Mouse (Mus musculus): ENCODE data around the gene Zmiz1. TPM values are rescaled to one million over a fixed set of nuclear protein-coding genes. Genes with fewer than 3 reads are reported as not detected.
A peak's percentile ranks its signal among the peaks of the same experiment; 100 is the strongest.

Gene Zmiz1
- polyA plus RNA-seq, 1 experiment = 22.5 TPM

DNA sequence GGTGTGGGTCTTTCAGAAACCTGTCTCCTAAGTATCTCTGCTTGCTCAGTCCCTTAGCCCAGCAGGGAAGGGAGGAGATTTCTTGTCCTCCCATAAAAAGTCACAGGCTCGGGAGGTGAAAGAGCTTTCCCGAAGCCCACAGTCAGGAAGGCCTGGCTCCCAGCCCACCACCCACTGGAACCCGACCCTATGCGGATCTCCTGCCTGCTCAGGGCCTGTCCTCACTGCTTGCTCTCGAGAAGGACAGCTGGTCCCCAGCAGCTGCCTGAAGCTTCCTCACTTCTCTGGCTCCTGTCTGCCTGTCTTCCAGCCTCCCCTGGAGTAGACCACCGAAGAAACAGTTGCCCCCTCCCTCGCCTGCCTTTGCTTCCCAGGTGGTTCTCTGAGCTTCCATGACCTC lies 103.9 kb downstream of the Zmiz1 start:
- H3K4me3 ChIP-seq (ENCODE audit: low read depth, low read length) = no peak overlapping the region
- H3K4me1 ChIP-seq (ENCODE audit: control insufficient read depth, insufficient read depth, low read length) = no peaks in the 10 kb centered on the region
- H3K36me3 ChIP-seq (ENCODE audit: control insufficient read depth, insufficient read depth, low read length, poor library complexity, severe bottlenecking) = no peaks in the 10 kb centered on the region
- no peaks in the 10 kb centered on the region for H3K9me3 ChIP-seq (replicated peaks; ENCODE audit: control insufficient read depth, insufficient read depth, low read length, poor library complexity, severe bottlenecking)
- no peaks in the 10 kb centered on the region for H3K27me3 ChIP-seq (ENCODE audit: control insufficient read depth, insufficient read depth, low read length, poor library complexity, severe bottlenecking)
- H3K27ac ChIP-seq (ENCODE audit: insufficient read depth, low read length) = no peak overlapping the region
- H3K9ac ChIP-seq (ENCODE audit: low read depth, poor library complexity, severe bottlenecking) = no peak overlapping the region
- TF ChIP-seq EP300 (IDR thresholded peaks at IDR 0.05; ENCODE audit: insufficient read depth, low read depth, low read length) (no peak), POLR2A (IDR thresholded peaks at IDR 0.05; ENCODE audit: insufficient read depth, low read length) (no peak), CTCF (IDR thresholded peaks at IDR 0.05; ENCODE audit: low read depth, low read length) (no peak)

DNA sequence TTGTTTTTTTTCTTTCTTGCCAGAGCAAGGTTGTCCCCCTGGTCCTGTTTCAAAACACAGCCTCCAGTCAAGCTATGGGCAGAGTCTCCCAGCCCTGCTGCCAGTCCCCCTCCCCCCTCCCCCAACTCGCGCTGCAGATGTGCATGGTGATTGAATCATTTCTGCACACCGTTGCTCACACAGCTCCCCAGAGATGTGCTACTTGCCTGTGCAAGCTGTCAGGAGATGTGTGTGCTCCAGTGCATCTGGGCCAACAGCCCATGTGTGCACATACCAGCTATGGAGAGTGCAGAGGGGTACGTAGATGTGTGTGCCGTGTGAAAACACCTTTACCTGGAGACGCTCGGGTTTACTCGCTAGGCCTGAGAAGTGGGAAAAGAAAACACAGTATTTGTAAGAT lies 105.6 kb downstream of the Zmiz1 start:
- Histone ChIP-seq H3K27me3 (ENCODE audit: control insufficient read depth, insufficient read depth, low read length, poor library complexity, severe bottlenecking) (no peaks in the 10 kb centered on the region), H3K9ac (ENCODE audit: low read depth, poor library complexity, severe bottlenecking) (no peak overlapping the region), H3K36me3 (ENCODE audit: control insufficient read depth, insufficient read depth, low read length, poor library complexity, severe bottlenecking) (no peaks in the 10 kb centered on the region), H3K4me1 (ENCODE audit: control insufficient read depth, insufficient read depth, low read length) (no peaks in the 10 kb centered on the region), H3K27ac (ENCODE audit: insufficient read depth, low read length) (no peak overlapping the region), H3K4me3 (ENCODE audit: low read depth, low read length) (no peak overlapping the region), H3K9me3 (replicated peaks; ENCODE audit: control insufficient read depth, insufficient read depth, low read length, poor library complexity, severe bottlenecking) (no peaks in the 10 kb centered on the region)
- TF ChIP-seq POLR2A (IDR thresholded peaks at IDR 0.05; ENCODE audit: insufficient read depth, low read length) (no peak), CTCF (IDR thresholded peaks at IDR 0.05; ENCODE audit: low read depth, low read length) (no peak), EP300 (IDR thresholded peaks at IDR 0.05; ENCODE audit: insufficient read depth, low read depth, low read length) (no peak)

DNA sequence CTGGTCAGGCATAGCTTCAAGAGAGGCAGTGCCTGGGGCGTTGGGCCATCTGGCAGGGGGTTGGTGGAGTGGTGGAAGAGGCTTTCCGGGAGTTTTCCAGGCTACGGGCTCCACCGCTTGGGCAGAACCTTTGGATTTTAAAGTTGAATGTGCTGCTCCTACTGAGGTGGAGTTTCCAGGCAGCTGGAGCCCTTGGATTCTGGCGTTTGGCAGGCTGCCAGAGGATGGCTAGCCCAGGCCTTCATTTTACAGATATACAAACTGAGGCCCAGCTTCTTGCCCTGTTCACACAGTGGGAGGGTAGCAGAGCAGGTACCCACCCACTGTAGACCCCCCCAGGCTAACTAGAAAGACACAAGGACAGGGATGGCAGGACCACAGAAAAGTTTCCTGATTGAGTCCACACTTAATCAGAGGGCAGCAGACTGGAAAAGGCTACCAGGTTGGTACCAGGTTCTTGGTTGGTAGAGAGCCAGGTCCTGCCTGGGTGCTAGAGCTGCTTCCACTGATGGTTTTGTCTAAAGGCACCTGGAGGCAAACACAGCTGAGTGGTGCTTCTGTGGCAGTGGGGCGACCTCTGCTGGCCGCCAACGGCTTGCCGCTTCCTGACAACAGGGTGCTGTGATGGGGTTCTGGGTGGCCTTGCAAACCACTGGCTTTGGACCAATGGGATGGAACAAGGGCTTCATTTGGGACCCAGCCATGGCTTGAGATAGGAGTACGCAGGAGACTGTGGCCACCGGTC lies 106.5 kb downstream of the Zmiz1 start:
- H3K27ac ChIP-seq (ENCODE audit: insufficient read depth, low read length) = no peak overlapping the region
- no peaks in the 10 kb centered on the region for H3K36me3 ChIP-seq (ENCODE audit: control insufficient read depth, insufficient read depth, low read length, poor library complexity, severe bottlenecking)
- H3K9me3 ChIP-seq (replicated peaks; ENCODE audit: control insufficient read depth, insufficient read depth, low read length, poor library complexity, severe bottlenecking) = no peaks in the 10 kb centered on the region
- no peak overlapping the region for H3K4me3 ChIP-seq (ENCODE audit: low read depth, low read length)
- H3K27me3 ChIP-seq (ENCODE audit: control insufficient read depth, insufficient read depth, low read length, poor library complexity, severe bottlenecking) = no peaks in the 10 kb centered on the region
- TF ChIP-seq POLR2A (IDR thresholded peaks at IDR 0.05; ENCODE audit: insufficient read depth, low read length) (no peak), CTCF (IDR thresholded peaks at IDR 0.05; ENCODE audit: low read depth, low read length) (peak; percentile 93), EP300 (IDR thresholded peaks at IDR 0.05; ENCODE audit: insufficient read depth, low read depth, low read length) (0 out of 2 replicates have a peak, but pooled peaks have one; percentile 37)
- H3K4me1 ChIP-seq (ENCODE audit: control insufficient read depth, insufficient read depth, low read length) = no peaks in the 10 kb centered on the region
- no peak overlapping the region for H3K9ac ChIP-seq (ENCODE audit: low read depth, poor library complexity, severe bottlenecking)

DNA sequence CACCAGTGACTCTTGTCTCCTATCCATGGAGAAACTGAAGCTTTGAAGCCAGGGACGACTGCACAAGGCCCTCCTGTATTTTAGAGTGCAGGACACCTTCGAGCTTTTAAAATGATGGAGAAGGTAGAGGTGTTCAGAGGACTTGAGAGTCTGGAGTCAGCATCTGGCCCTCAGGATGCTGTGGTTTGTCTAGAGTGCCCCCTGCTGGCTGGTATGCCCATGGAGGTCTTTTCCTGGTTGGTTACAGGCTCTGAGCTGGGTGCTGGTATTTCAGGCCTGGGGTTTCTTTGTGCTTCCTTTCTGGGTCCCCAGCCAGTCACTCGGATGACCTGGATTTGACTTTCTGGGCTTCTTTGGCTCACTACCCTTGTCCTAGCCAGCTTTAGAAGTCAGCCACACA lies 108.3 kb downstream of the Zmiz1 start:
- no peaks in the 10 kb centered on the region for H3K4me1 ChIP-seq (ENCODE audit: control insufficient read depth, insufficient read depth, low read length)
- no peaks in the 10 kb centered on the region for H3K36me3 ChIP-seq (ENCODE audit: control insufficient read depth, insufficient read depth, low read length, poor library complexity, severe bottlenecking)
- peak; percentile 80 for TF ChIP-seq CTCF (IDR thresholded peaks at IDR 0.05; ENCODE audit: low read depth, low read length)
- TF ChIP-seq EP300 (IDR thresholded peaks at IDR 0.05; ENCODE audit: insufficient read depth, low read depth, low read length) = no peak

DNA sequence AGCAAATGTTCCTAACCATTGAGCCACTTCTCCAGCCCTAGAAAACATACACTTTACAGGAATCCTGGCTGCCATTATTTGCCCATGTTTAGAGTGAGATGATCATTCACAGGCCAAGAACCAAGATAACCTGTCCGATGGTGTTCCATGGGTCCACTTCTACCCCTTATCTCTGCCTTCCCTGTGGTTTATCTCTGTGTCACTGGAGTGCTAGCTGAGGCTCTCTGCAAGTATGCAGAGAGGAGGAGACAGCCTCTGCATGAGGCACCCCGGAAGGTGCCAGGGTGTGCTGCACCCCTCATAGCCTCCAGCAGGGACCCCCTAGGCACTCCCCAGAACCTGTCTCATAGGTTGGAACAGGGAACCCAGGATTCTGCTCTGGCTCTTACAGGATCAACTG lies 108.9 kb downstream of the Zmiz1 start:
- Histone ChIP-seq H3K27me3 (ENCODE audit: control insufficient read depth, insufficient read depth, low read length, poor library complexity, severe bottlenecking) (no peaks in the 10 kb centered on the region), H3K9ac (ENCODE audit: low read depth, poor library complexity, severe bottlenecking) (no peak overlapping the region), H3K4me3 (ENCODE audit: low read depth, low read length) (no peak overlapping the region), H3K27ac (ENCODE audit: insufficient read depth, low read length) (no peak overlapping the region), H3K9me3 (replicated peaks; ENCODE audit: control insufficient read depth, insufficient read depth, low read length, poor library complexity, severe bottlenecking) (no peaks in the 10 kb centered on the region), H3K36me3 (ENCODE audit: control insufficient read depth, insufficient read depth, low read length, poor library complexity, severe bottlenecking) (no peaks in the 10 kb centered on the region), H3K4me1 (ENCODE audit: control insufficient read depth, insufficient read depth, low read length) (no peaks in the 10 kb centered on the region)
- TF ChIP-seq EP300 (IDR thresholded peaks at IDR 0.05; ENCODE audit: insufficient read depth, low read depth, low read length) (no peak), CTCF (IDR thresholded peaks at IDR 0.05; ENCODE audit: low read depth, low read length) (no peak), POLR2A (IDR thresholded peaks at IDR 0.05; ENCODE audit: insufficient read depth, low read length) (no peak)

More for the DNA sequence above, 108.3 kb downstream of the Zmiz1 start:
- H3K27ac ChIP-seq (ENCODE audit: insufficient read depth, low read length) = no peak overlapping the region
- no peak overlapping the region for H3K9ac ChIP-seq (ENCODE audit: low read depth, poor library complexity, severe bottlenecking)
- H3K9me3 ChIP-seq (replicated peaks; ENCODE audit: control insufficient read depth, insufficient read depth, low read length, poor library complexity, severe bottlenecking) = no peaks in the 10 kb centered on the region
- no peak overlapping the region for H3K4me3 ChIP-seq (ENCODE audit: low read depth, low read length)
- H3K27me3 ChIP-seq (ENCODE audit: control insufficient read depth, insufficient read depth, low read length, poor library complexity, severe bottlenecking) = no peaks in the 10 kb centered on the region

DNA sequence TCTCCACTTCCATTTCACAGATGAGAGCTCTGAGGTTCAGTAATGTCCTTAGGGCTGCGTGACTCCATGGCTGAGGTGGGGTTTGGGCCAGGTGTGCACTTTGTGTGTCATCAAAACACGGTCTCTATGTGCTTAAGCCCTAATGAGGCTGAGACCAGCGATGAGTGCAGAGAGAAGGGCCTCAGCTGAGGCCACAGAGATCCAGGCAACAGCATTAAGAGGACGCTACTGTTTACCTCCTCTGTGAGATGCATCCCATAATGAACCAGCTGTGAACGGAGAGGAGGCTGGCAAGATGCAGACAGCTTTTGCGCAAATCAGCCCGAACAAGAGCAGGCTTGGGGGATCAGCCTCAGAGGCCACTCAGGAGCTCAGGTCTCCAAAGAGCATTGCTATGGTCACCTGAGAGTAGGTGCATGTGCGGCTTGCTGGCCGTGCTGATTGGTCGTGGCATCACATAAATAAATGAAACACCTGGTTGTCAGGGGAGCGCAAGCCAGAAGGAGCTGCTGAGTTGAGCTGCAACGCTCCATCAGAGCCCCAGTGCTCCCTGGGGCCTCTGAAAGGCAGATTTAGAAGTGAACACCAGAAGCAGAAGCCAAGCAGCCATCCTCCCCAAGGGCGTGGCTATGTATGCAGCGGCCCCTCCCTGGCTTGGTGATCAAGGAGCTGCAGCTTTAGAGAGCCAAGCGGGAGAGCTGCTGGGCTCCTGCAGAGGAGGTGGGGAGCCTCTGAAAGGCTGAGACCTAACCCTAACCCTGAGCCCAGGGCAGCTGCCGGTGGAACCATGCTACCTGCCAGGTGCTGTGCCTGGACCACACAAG lies 115.3 kb downstream of the Zmiz1 start:
- no peaks in the 10 kb centered on the region for H3K9me3 ChIP-seq (replicated peaks; ENCODE audit: control insufficient read depth, insufficient read depth, low read length, poor library complexity, severe bottlenecking)
- no peaks in the 10 kb centered on the region for H3K27me3 ChIP-seq (ENCODE audit: control insufficient read depth, insufficient read depth, low read length, poor library complexity, severe bottlenecking)
- H3K4me3 ChIP-seq (ENCODE audit: low read depth, low read length) = no peak overlapping the region
- H3K27ac ChIP-seq (ENCODE audit: insufficient read depth, low read length) = no peak overlapping the region
- no peak overlapping the region for H3K9ac ChIP-seq (ENCODE audit: low read depth, poor library complexity, severe bottlenecking)
- no peak for TF ChIP-seq CTCF (IDR thresholded peaks at IDR 0.05; ENCODE audit: low read depth, low read length)
- no peak for TF ChIP-seq POLR2A (IDR thresholded peaks at IDR 0.05; ENCODE audit: insufficient read depth, low read length)
- no peak for TF ChIP-seq EP300 (IDR thresholded peaks at IDR 0.05; ENCODE audit: insufficient read depth, low read depth, low read length)
- peaks cover 3% of the 10 kb centered on the region for H3K4me1 ChIP-seq (ENCODE audit: control insufficient read depth, insufficient read depth, low read length)
- no peaks in the 10 kb centered on the region for H3K36me3 ChIP-seq (ENCODE audit: control insufficient read depth, insufficient read depth, low read length, poor library complexity, severe bottlenecking)
